In the genomic region with DNA sequence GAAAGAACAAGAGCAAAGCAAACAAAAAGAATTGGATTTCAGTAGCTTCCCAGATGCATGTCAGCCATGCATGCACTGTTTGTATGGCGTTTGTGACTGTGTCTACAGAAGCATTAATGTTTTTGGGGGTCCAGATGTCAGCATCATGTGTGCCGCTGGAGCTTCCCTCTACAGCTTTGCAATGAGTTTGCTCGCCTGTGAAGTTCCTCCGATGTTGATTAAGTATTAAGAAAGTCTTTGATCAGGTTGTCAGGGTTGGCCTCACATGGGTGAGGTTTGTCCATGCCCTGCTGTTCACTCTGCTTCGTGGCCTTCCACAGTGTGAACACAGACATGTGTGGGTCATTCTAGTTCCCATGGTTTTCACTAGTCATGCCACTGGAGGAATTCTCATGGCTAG, we compare ENCODE assay signal across 20 mouse cellular contexts.
A peak's percentile ranks its signal among the peaks of the same experiment; 100 is the strongest.
DNase-seq lines count a peak whose midpoint lies in the region; ATAC-seq and TF ChIP-seq lines count a peak whose summit lies in the region.
"Had no signal": no experiment of that assay in that cellular context is flagged by ENCODE, and none has a peak within 500 bp of the region (broad histone marks: within the 10 kb centered on the region; RNA-seq: fewer than 3 reads in every experiment).

No protein-coding gene starts in this region.

- no peak for TF ChIP-seq CTCF in intestine, postnatal 0 days (IDR thresholded peaks at IDR 0.05; ENCODE audit: low read depth)

- no peaks in the 10 kb centered on the region for H3K36me3 ChIP-seq in embryonic facial prominence, embryonic 12.5 days
- H3K36me3 ChIP-seq in embryonic facial prominence, embryonic 10.5 days (replicated peaks): no peaks in the 10 kb centered on the region
- no peaks in the 10 kb centered on the region for H3K36me3 ChIP-seq in intestine, embryonic 14.5 days (ENCODE audit: control insufficient read depth, insufficient read depth, low read length)
- no peaks in the 10 kb centered on the region for H3K36me3 ChIP-seq in intestine, postnatal 0 days (ENCODE audit: control insufficient read depth, insufficient read depth)
- no peaks in the 10 kb centered on the region for H3K36me3 ChIP-seq in embryonic facial prominence, embryonic 13.5 days
- no peaks in the 10 kb centered on the region for H3K36me3 ChIP-seq in limb, embryonic 13.5 days
- H3K36me3 ChIP-seq: forebrain, embryonic 10.5 days; liver, embryonic 15.5 days; midbrain, embryonic 13.5 days; neural tube, embryonic 13.5 days had no signal

- 71% methylated on average over 5 of the region's 5 CpGs for WGBS in embryonic facial prominence, embryonic 12.5 days
- WGBS in embryonic facial prominence, embryonic 10.5 days: 82% methylated on average over 5 of the region's 5 CpGs
- WGBS in intestine, embryonic 14.5 days: 80% methylated on average over 5 of the region's 5 CpGs
- 77% methylated on average over 5 of the region's 5 CpGs for WGBS in intestine, postnatal 0 days
- WGBS in embryonic facial prominence, embryonic 13.5 days: 56% methylated on average over 5 of the region's 5 CpGs
- 70% methylated on average over 5 of the region's 5 CpGs for WGBS in limb, embryonic 13.5 days

- no peak for DNase-seq in embryonic facial prominence, embryonic 10.5 days (ENCODE audit: low spot score)
- DNase-seq in intestine, embryonic 14.5 days (ENCODE audit: low spot score): no peak
- no peak for DNase-seq in gastrocnemius, adult 18-20 months (ENCODE audit: low spot score)
- DNase-seq in testis, postnatal 14 days (ENCODE audit: low spot score): no peak
- DNase-seq: adrenal gland, adult 2 months; cerebellum, adult 9-10 months; gastrocnemius, adult 2 months; kidney, adult 2 months; kidney, postnatal 14 days; right cerebral cortex, adult 18-20 months; thymus, adult 18-20 months had no signal

- no peak overlapping the region for H3K9ac ChIP-seq in embryonic facial prominence, embryonic 12.5 days
- H3K9ac ChIP-seq in intestine, embryonic 14.5 days (ENCODE audit: low read length): no peak overlapping the region
- no peak overlapping the region for H3K9ac ChIP-seq in intestine, postnatal 0 days (ENCODE audit: low read depth, low read length)
- no peak overlapping the region for H3K9ac ChIP-seq in embryonic facial prominence, embryonic 13.5 days
- H3K9ac ChIP-seq in limb, embryonic 13.5 days: no peak overlapping the region
- H3K9ac ChIP-seq: liver, embryonic 15.5 days; midbrain, embryonic 13.5 days; neural tube, embryonic 13.5 days had no signal

- H3K9me3 ChIP-seq in embryonic facial prominence, embryonic 12.5 days: no peaks in the 10 kb centered on the region
- H3K9me3 ChIP-seq in embryonic facial prominence, embryonic 10.5 days: no peaks in the 10 kb centered on the region
- H3K9me3 ChIP-seq in intestine, embryonic 14.5 days (ENCODE audit: control insufficient read depth, low read length): no peaks in the 10 kb centered on the region
- H3K9me3 ChIP-seq in intestine, postnatal 0 days (ENCODE audit: control insufficient read depth): no peaks in the 10 kb centered on the region
- no peaks in the 10 kb centered on the region for H3K9me3 ChIP-seq in embryonic facial prominence, embryonic 13.5 days
- H3K9me3 ChIP-seq in limb, embryonic 13.5 days: no peaks in the 10 kb centered on the region
- H3K9me3 ChIP-seq: forebrain, embryonic 10.5 days; liver, embryonic 15.5 days; midbrain, embryonic 13.5 days; neural tube, embryonic 13.5 days had no signal

- no peak overlapping the region for H3K4me3 ChIP-seq in embryonic facial prominence, embryonic 12.5 days
- no peak overlapping the region for H3K4me3 ChIP-seq in embryonic facial prominence, embryonic 10.5 days
- no peak overlapping the region for H3K4me3 ChIP-seq in intestine, embryonic 14.5 days (ENCODE audit: low read depth, low read length)
- H3K4me3 ChIP-seq in intestine, postnatal 0 days (ENCODE audit: low read depth, low read length): no peak overlapping the region
- no peak overlapping the region for H3K4me3 ChIP-seq in embryonic facial prominence, embryonic 13.5 days
- H3K4me3 ChIP-seq in limb, embryonic 13.5 days: no peak overlapping the region
- H3K4me3 ChIP-seq: forebrain, embryonic 10.5 days; gastrocnemius, adult 2 months; liver, embryonic 15.5 days; midbrain, embryonic 13.5 days; neural tube, embryonic 13.5 days had no signal

- no peaks in the 10 kb centered on the region for H3K27me3 ChIP-seq in embryonic facial prominence, embryonic 12.5 days
- H3K27me3 ChIP-seq in embryonic facial prominence, embryonic 10.5 days (replicated peaks; ENCODE audit: low read depth, poor library complexity, severe bottlenecking): no peaks in the 10 kb centered on the region
- no peaks in the 10 kb centered on the region for H3K27me3 ChIP-seq in intestine, embryonic 14.5 days (replicated peaks; ENCODE audit: control insufficient read depth, insufficient read depth, low read length)
- no peaks in the 10 kb centered on the region for H3K27me3 ChIP-seq in intestine, postnatal 0 days (replicated peaks; ENCODE audit: control insufficient read depth, insufficient read depth, low read length)
- no peaks in the 10 kb centered on the region for H3K27me3 ChIP-seq in embryonic facial prominence, embryonic 13.5 days
- H3K27me3 ChIP-seq in limb, embryonic 13.5 days: no peaks in the 10 kb centered on the region
- H3K27me3 ChIP-seq: liver, embryonic 15.5 days; midbrain, embryonic 13.5 days; neural tube, embryonic 13.5 days had no signal

- no peak overlapping the region for H3K4me2 ChIP-seq in embryonic facial prominence, embryonic 12.5 days (replicated peaks)
- no peak overlapping the region for H3K4me2 ChIP-seq in intestine, embryonic 14.5 days (ENCODE audit: low read length)
- no peak overlapping the region for H3K4me2 ChIP-seq in intestine, postnatal 0 days (replicated peaks; ENCODE audit: low read depth)
- no peak overlapping the region for H3K4me2 ChIP-seq in embryonic facial prominence, embryonic 13.5 days
- H3K4me2 ChIP-seq in limb, embryonic 13.5 days (replicated peaks): no peak overlapping the region
- H3K4me2 ChIP-seq: liver, embryonic 15.5 days; midbrain, embryonic 13.5 days; neural tube, embryonic 13.5 days had no signal

- H3K4me1 ChIP-seq in embryonic facial prominence, embryonic 12.5 days: peaks cover 26% of the 10 kb centered on the region
- H3K4me1 ChIP-seq in embryonic facial prominence, embryonic 10.5 days: peaks cover 13% of the 10 kb centered on the region
- H3K4me1 ChIP-seq in intestine, embryonic 14.5 days (replicated peaks; ENCODE audit: control insufficient read depth, insufficient read depth, low read length): peaks cover 22% of the 10 kb centered on the region
- no peaks in the 10 kb centered on the region for H3K4me1 ChIP-seq in intestine, postnatal 0 days (replicated peaks; ENCODE audit: control insufficient read depth, insufficient read depth, low read length)
- H3K4me1 ChIP-seq in embryonic facial prominence, embryonic 13.5 days: peaks cover 33% of the 10 kb centered on the region
- H3K4me1 ChIP-seq in limb, embryonic 13.5 days: peaks cover 56% of the 10 kb centered on the region
- H3K4me1 ChIP-seq: forebrain, embryonic 10.5 days; liver, embryonic 15.5 days; midbrain, embryonic 13.5 days; neural tube, embryonic 13.5 days had no signal

- ATAC-seq in embryonic facial prominence, embryonic 12.5 days (ENCODE audit: insufficient number of reproducible peaks, insufficient read depth, low FRiP score, low TSS enrichment): no peak
- ATAC-seq in intestine, embryonic 14.5 days (replicated peaks; ENCODE audit: low FRiP score, low TSS enrichment, low read depth): no peak
- no peak for ATAC-seq in intestine, postnatal 0 days
- no peak for ATAC-seq in embryonic facial prominence, embryonic 13.5 days (ENCODE audit: insufficient number of reproducible peaks, insufficient read depth, low FRiP score, low TSS enrichment, low read depth)
- no peak for ATAC-seq in limb, embryonic 13.5 days (ENCODE audit: low FRiP score, low read depth)
- ATAC-seq: hindbrain, embryonic 16.5 days; midbrain, embryonic 13.5 days had no signal

- H3K27ac ChIP-seq in embryonic facial prominence, embryonic 12.5 days: peak overlapping the region; percentile 70
- H3K27ac ChIP-seq in embryonic facial prominence, embryonic 10.5 days (replicated peaks): no peak overlapping the region
- H3K27ac ChIP-seq in intestine, embryonic 14.5 days (ENCODE audit: low read depth): peak overlapping the region; percentile 68
- H3K27ac ChIP-seq in intestine, postnatal 0 days (ENCODE audit: low read depth, low read length): no peak overlapping the region
- H3K27ac ChIP-seq in embryonic facial prominence, embryonic 13.5 days: peak overlapping the region; percentile 71
- peak overlapping the region; percentile 66 for H3K27ac ChIP-seq in limb, embryonic 13.5 days
- H3K27ac ChIP-seq: forebrain, embryonic 10.5 days; gastrocnemius, adult 2 months; liver, embryonic 15.5 days; midbrain, embryonic 13.5 days; neural tube, embryonic 13.5 days had no signal

Comparison
In these comparisons a context has a peak if more than half of its experiments do, and no peak if none do; other contexts are left out.
1. H3K27ac ChIP-seq: peak in embryonic facial prominence, embryonic 12.5 days (single experiment), intestine, embryonic 14.5 days (single experiment), embryonic facial prominence, embryonic 13.5 days (single experiment) and limb, embryonic 13.5 days (single experiment); none in embryonic facial prominence, embryonic 10.5 days (single experiment) and intestine, postnatal 0 days (single experiment).